Mouse (Mus musculus): ENCODE measurements at regions not wholly inside any gene's neighbourhood (a gene's known extent, or its start where the extent isn't known, plus 50 kb on each side); places are given as distances from the start of the nearest gene placed in this dataset.
"Not testable (repeated sequence)": the region's sequence is repeated elsewhere in the genome, so short reads cannot be mapped to it uniquely, and the experiment has no call there.

- 83% methylated on average over 8 of the region's 8 CpGs for WGBS
- Histone ChIP-seq H3K9me3 (no peaks in the 10 kb centered on the region), H3K27me3 (no peaks in the 10 kb centered on the region), H3K4me2 (no peak overlapping the region), H3K4me3 (no peak overlapping the region), H3K27ac (no peak overlapping the region), H3K9ac (no peak overlapping the region), H3K4me1 (replicated peaks) (peaks cover 10% of the 10 kb centered on the region; the same call in 1 of the 2 replicates), H3K36me3 (no peaks in the 10 kb centered on the region)
- no peak for ATAC-seq (ENCODE audit: low FRiP score)
Observed at GRCm38 (mm10) chr10:20838685-20839425, 113.5 kb upstream of the Ahi1 start.

- H3K27me3 ChIP-seq; H3K27ac ChIP-seq; H3K36me3 ChIP-seq; H3K4me3 ChIP-seq; H3K4me2 ChIP-seq; ATAC-seq (ENCODE audit: low FRiP score); H3K9ac ChIP-seq; H3K4me1 ChIP-seq (replicated peaks); H3K9me3 ChIP-seq: not testable (repeated sequence)
- 63% methylated on average over 4 of the region's 4 CpGs for WGBS
Observed at GRCm38 (mm10) chr10:20836816-20837215, 111.9 kb upstream of the Pde7b start.

GRCm38 (mm10) chr10:20834806-20835575 lies 110.1 kb upstream of the Pde7b start:
- WGBS: 89% methylated on average over 11 of the region's 11 CpGs
- Histone ChIP-seq H3K27me3 (no peaks in the 10 kb centered on the region), H3K9me3 (no peaks in the 10 kb centered on the region), H3K36me3 (no peaks in the 10 kb centered on the region), H3K4me1 (replicated peaks) (no peaks in the 10 kb centered on the region), H3K4me2 (no peak overlapping the region), H3K9ac (no peak overlapping the region), H3K27ac (no peak overlapping the region), H3K4me3 (no peak overlapping the region)
- no peak for ATAC-seq (ENCODE audit: low FRiP score)

- Histone ChIP-seq H3K4me3 (no peak overlapping the region), H3K27me3 (no peaks in the 10 kb centered on the region), H3K27ac (no peak overlapping the region), H3K9me3 (no peaks in the 10 kb centered on the region), H3K9ac (no peak overlapping the region), H3K36me3 (no peaks in the 10 kb centered on the region), H3K4me1 (replicated peaks) (no peaks in the 10 kb centered on the region), H3K4me2 (no peak overlapping the region)
- 87% methylated on average over 1 of the region's 1 CpGs for WGBS
- no peak for ATAC-seq (ENCODE audit: low FRiP score)
Observed at GRCm38 (mm10) chr10:20828304-20828703, 103.4 kb upstream of the Pde7b start.

GRCm38 (mm10) chr10:20827473-20827872 lies 102.6 kb upstream of the Pde7b start:
- no peaks in the 10 kb centered on the region for H3K9me3 ChIP-seq
- H3K4me1 ChIP-seq (replicated peaks): no peaks in the 10 kb centered on the region
- no peak overlapping the region for H3K9ac ChIP-seq
- ATAC-seq (ENCODE audit: low FRiP score): no peak
- H3K4me3 ChIP-seq: no peak overlapping the region
- H3K27me3 ChIP-seq: no peaks in the 10 kb centered on the region
- H3K4me2 ChIP-seq: no peak overlapping the region
- no peaks in the 10 kb centered on the region for H3K36me3 ChIP-seq
- H3K27ac ChIP-seq: no peak overlapping the region

GRCm38 (mm10) chr10:20818548-20818947 lies 93.7 kb upstream of the Pde7b start:
- no peak overlapping the region for H3K27ac ChIP-seq
- no peak overlapping the region for H3K4me2 ChIP-seq
- H3K9ac ChIP-seq: no peak overlapping the region
- H3K4me1 ChIP-seq (replicated peaks): no peaks in the 10 kb centered on the region
- H3K9me3 ChIP-seq: no peaks in the 10 kb centered on the region
- WGBS: 69% methylated on average over 4 of the region's 4 CpGs
- H3K4me3 ChIP-seq: no peak overlapping the region
- no peaks in the 10 kb centered on the region for H3K36me3 ChIP-seq
- H3K27me3 ChIP-seq: no peaks in the 10 kb centered on the region
- no peak for ATAC-seq (ENCODE audit: low FRiP score)

GRCm38 (mm10) chr10:20799792-20800191 lies 74.9 kb upstream of the Pde7b start:
- no peaks in the 10 kb centered on the region for H3K9me3 ChIP-seq
- no peak for ATAC-seq (ENCODE audit: low FRiP score)
- H3K9ac ChIP-seq: no peak overlapping the region
- H3K4me1 ChIP-seq (replicated peaks): no peaks in the 10 kb centered on the region
- H3K36me3 ChIP-seq: no peaks in the 10 kb centered on the region
- H3K27ac ChIP-seq: no peak overlapping the region
- no peak overlapping the region for H3K4me3 ChIP-seq
- WGBS: 69% methylated on average over 7 of the region's 7 CpGs
- H3K4me2 ChIP-seq: no peak overlapping the region
- H3K27me3 ChIP-seq: no peaks in the 10 kb centered on the region

GRCm38 (mm10) chr10:20798400-20798799 lies 73.5 kb upstream of the Pde7b start:
- Histone ChIP-seq H3K4me1 (replicated peaks) (no peaks in the 10 kb centered on the region), H3K27me3 (no peaks in the 10 kb centered on the region), H3K9ac (no peak overlapping the region), H3K27ac (no peak overlapping the region), H3K9me3 (no peaks in the 10 kb centered on the region), H3K4me2 (no peak overlapping the region), H3K36me3 (no peaks in the 10 kb centered on the region), H3K4me3 (no peak overlapping the region)
- ATAC-seq (ENCODE audit: low FRiP score): no peak
- WGBS: 96% methylated on average over 2 of the region's 2 CpGs

- H3K9me3 ChIP-seq: no peaks in the 10 kb centered on the region
Observed at GRCm38 (mm10) chr10:20793956-20794355, 69.1 kb upstream of the Pde7b start.

GRCm38 (mm10) chr10:20780946-20781345 lies 56.1 kb upstream of the Pde7b start:
- 86% methylated on average over 1 of the region's 1 CpGs for WGBS
- ATAC-seq (ENCODE audit: low FRiP score): no peak
- no peaks in the 10 kb centered on the region for H3K36me3 ChIP-seq
- H3K27me3 ChIP-seq: no peaks in the 10 kb centered on the region
- H3K4me3 ChIP-seq: no peak overlapping the region
- H3K9me3 ChIP-seq: no peaks in the 10 kb centered on the region
- H3K4me1 ChIP-seq (replicated peaks): no peaks in the 10 kb centered on the region
- H3K27ac ChIP-seq: no peak overlapping the region
- H3K4me2 ChIP-seq: no peak overlapping the region
- no peak overlapping the region for H3K9ac ChIP-seq

More at GRCm38 (mm10) chr10:20793956-20794355, 69.1 kb upstream of the Pde7b start:
- ATAC-seq (ENCODE audit: low FRiP score): no peak
- 86% methylated on average over 6 of the region's 6 CpGs for WGBS
- H3K27ac ChIP-seq: no peak overlapping the region
- H3K4me3 ChIP-seq: no peak overlapping the region
- no peaks in the 10 kb centered on the region for H3K4me1 ChIP-seq (replicated peaks)
- no peaks in the 10 kb centered on the region for H3K36me3 ChIP-seq
- no peak overlapping the region for H3K9ac ChIP-seq
- no peaks in the 10 kb centered on the region for H3K27me3 ChIP-seq
- H3K4me2 ChIP-seq: no peak overlapping the region

- Histone ChIP-seq H3K27me3 (no peaks in the 10 kb centered on the region), H3K4me3 (no peak overlapping the region), H3K4me1 (replicated peaks) (no peaks in the 10 kb centered on the region), H3K36me3 (no peaks in the 10 kb centered on the region), H3K9ac (no peak overlapping the region), H3K4me2 (no peak overlapping the region), H3K9me3 (no peaks in the 10 kb centered on the region), H3K27ac (no peak overlapping the region)
- ATAC-seq (ENCODE audit: low FRiP score): no peak
- WGBS: 74% methylated on average over 11 of the region's 11 CpGs
Observed at GRCm38 (mm10) chr10:20776640-20777413, 51.9 kb upstream of the Pde7b start.

GRCm38 (mm10) chr10:20775731-20776429 lies 51.0 kb upstream of the Pde7b start:
- Histone ChIP-seq H3K36me3 (no peaks in the 10 kb centered on the region), H3K4me2 (no peak overlapping the region), H3K4me3 (no peak overlapping the region), H3K4me1 (replicated peaks) (no peaks in the 10 kb centered on the region), H3K27me3 (no peaks in the 10 kb centered on the region), H3K9me3 (no peaks in the 10 kb centered on the region), H3K9ac (no peak overlapping the region), H3K27ac (no peak overlapping the region)
- ATAC-seq (ENCODE audit: low FRiP score): no peak
- WGBS: 85% methylated on average over 3 of the region's 3 CpGs

Measured in hindbrain, embryonic 13.5 days (tissue).